Mouse (Mus musculus) yolk sac, embryonic 10.5 days (tissue): ENCODE data around the gene Rnase13.
"Not testable (repeated sequence)": the region's sequence is repeated elsewhere in the genome, so short reads cannot be mapped to it uniquely, and the experiment has no call there.

Experiments used
- DNase-seq: peaks from one replicate; pipeline ENCODE4 v3.0.0-alpha.2; 2017; ENCODE audit warnings: low spot score

The Rnase13 gene

GRCm38 (mm10) chr14:51922571-51922865 lies at the start of gene Rnase13:
Gene Rnase13, minus strand, starts transcription at chr14:51922773.
- no peak for DNase-seq

DNA sequence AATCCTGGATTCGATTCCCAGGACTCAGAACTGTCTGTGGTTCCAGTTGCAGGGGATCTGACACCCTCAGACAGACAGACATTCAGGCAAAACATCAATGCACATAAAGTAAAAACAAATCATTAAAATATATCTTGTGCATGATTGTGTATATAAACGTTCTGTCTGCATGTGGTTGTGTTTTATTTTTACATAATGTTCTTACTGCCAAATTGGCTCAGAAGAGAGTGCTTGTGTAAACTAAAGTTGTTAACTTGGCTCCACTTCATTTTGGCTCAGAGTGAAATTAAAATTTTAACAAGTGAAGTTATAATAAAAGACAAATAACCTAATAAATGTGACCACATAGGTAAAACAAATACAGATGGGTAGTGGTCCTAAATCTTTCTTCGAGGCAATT lies 44.8 kb upstream of the Rnase13 start:
- DNase-seq: no peak

GRCm38 (mm10) chr14:51960316-51960715 lies 37.7 kb upstream of the Rnase13 start:
- no peak for DNase-seq

DNA sequence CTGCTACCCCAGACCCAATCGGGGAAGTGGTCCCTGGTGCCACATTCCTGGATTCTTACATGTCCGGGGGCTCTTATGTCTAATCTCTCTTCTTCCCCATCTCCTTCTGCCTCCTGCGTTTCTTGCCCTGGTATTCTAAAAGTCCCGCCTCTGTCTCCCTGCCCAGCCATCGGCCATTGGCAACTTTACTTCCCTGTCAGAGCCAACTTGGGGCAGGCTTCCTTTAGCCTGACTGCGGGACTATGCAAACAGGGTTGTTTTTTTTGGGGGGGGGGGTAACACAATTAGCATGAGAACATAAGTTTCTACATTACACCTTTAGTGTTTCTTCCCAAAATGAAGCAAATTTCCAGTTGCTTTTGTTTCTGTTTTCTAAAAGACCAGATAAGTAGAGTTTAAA lies 20.8 kb upstream of the Rnase13 start:
- DNase-seq: no peak

GRCm38 (mm10) chr14:51942236-51942635 lies 19.7 kb upstream of the Rnase13 start:
- DNase-seq: no peak

GRCm38 (mm10) chr14:51941577-51941976 lies 19.0 kb upstream of the Rnase13 start:
- no peak for DNase-seq

DNA sequence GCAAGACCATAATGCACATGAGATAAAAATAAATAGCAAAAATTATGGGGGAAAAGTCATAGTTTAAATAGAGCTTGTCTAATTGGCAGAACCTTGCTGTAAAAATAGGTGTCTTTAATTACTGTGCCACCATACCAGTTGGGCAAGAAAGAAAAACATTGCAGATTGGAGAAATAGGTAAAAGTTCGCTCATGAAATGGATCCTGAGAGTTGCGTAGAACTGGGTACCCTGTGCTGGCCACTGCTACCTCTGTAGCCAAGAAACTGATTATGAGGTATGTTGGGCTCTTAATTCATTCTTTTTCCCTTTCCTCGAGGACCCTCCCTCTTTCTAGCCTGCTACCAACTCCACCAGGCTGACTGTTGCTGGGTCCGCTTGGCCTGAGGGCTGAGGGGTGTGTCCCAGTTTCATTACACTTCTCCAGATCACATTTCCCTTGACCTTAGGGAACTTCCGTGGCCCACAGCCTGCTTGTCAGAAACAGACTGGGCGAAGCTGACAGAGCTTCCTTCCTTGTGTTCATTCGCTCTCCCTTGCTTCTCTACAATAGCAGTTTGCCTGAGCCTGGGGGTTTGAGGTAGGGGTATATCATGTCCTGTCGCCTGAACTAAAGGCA lies 18.5 kb upstream of the Rnase13 start:
- DNase-seq: no peak

- DNase-seq: no peak
Measured at GRCm38 (mm10) chr14:51939005-51939404, 16.4 kb upstream of the Rnase13 start.

DNA sequence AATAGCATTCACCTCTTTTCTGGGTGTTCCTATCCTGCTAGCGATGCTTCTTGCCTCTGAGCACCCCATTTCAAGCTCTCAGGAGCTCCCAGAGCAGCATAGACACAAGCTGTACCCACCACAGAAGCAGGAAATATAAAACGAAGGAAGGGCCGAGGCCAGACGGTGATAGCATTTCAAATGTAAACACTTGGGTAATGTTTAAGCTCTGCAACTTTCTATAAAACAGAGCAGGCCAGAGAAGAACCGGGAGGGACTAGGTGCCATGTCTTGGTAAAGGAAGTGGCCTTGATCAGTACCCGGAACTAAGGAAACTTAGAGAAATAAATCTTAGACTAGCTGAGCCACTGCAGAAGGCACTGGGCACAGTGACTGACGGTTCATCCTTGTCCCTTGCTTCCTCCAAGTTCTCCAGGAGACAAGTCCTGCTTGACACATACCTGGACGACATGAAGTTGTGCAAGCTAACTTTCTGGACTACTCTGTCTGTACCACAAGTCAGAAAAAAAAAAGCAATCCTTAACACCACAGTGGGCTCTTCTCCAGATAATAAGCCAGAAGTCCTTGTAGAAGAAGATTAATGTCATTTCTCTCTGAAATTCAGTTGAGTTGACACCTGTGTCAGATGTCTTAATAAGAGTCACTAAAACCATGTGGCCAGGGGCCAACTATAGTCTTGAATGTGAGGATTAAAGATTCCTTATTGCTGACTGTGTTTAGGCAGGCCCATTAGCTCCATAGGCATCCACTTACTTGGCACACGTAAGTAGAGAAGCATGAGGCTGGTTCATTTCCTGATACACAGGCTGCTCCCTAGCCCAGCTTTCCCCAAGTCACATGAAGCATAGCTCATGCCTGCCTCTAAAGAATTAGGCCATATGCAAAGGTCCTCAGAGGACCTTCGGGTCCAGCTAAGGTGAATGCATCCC lies 9.8 kb upstream of the Rnase13 start:
- peak; percentile 43 for DNase-seq

- DNase-seq: peak; percentile 56
Measured at GRCm38 (mm10) chr14:51930824-51931223, 8.3 kb upstream of the Rnase13 start.

DNA sequence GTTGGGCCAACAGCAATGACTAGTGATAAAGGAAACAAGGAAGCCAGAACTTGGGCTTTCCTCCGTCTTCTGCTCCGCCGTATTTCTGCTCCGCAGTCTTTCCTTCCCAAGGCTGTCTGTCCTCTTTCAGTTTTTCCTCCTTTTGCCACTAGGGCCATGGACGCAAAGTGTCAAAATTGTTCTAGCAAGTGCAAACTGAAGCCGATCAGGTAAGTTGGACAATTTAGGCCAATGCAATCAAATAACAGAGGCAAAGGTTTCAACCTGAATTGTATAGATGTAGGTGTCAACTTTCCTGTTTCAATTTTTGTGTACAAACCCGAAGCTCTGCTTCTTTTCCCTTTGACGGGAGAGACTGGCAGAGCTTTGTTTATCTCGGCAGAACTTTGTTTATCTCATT lies 7.4 kb upstream of the Rnase13 start:
- no peak for DNase-seq

- peak; percentile 53 for DNase-seq
Measured at GRCm38 (mm10) chr14:51929309-51929943, 6.9 kb upstream of the Rnase13 start.

DNA sequence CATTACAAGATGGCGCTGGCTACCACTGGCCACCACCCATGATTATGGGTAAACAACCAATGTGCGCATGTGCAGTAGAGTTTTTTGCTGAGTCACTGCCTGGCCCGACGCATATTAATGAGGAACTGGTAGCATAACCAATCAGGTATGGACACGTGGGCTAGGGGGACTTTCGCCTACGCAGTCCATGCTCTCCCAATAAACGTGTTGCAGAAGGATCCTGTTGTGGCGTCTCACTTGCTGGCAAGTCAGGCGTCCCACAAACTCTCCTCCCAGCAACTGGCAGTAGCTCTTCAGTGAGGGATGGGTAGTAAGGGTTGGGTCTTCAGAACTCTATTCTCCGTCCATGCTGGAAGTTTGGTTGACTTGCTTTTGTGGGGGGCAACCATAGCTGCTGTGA lies 4.4 kb upstream of the Rnase13 start:
- not testable (repeated sequence) for DNase-seq

DNA sequence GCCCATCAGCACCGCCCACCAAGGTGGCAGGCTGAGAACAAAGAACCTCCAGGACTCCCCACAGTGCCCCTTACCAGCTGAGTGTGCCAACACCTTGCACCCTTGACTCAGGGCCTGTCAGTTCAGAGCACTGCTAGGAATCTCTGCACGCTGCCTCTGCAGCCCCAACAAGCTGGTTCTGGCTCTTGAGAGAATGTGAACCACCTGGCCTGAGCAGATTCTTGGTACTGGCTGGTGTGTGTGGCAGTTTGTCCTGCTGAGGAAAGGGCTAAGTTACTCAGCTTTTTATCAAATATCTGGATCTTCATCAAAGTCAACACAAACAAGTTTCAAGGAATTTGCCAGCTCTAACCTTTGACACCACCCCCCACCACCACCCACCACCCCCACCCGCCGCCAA lies 919 bp upstream of the Rnase13 start:
- no peak for DNase-seq

- no peak for DNase-seq
Measured at GRCm38 (mm10) chr14:51922910-51923309, 337 bp upstream of the Rnase13 start.

- no peak for DNase-seq
Measured at GRCm38 (mm10) chr14:51921759-51922570, 608 bp downstream of the Rnase13 start.

GRCm38 (mm10) chr14:51918966-51919365 lies 3.6 kb downstream of the Rnase13 start:
- no peak for DNase-seq

DNA sequence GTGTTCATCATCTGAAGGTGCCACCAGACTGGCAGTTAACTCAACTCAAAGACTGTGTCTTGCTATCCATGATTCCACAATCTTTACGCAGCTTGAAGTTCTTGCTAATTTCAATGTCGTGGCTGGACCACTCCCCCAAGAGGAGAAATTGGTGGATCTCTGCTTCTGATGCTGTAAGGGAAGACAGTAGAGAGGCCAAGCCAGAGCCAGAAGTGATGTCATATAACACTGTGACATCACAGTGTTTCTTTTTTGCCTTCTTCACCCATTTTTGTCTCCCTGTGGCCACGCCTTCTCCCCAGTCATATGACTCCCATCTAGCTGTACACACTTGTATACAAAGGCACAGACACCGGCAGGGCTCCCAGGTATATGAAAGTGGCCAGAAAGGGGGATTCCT lies 4.4 kb downstream of the Rnase13 start, which contains the start of gene Tppp2:
Gene Tppp2 (plus strand): TSS at position 301 of the 400 bp plus-strand sequence.
- no peak for DNase-seq

DNA sequence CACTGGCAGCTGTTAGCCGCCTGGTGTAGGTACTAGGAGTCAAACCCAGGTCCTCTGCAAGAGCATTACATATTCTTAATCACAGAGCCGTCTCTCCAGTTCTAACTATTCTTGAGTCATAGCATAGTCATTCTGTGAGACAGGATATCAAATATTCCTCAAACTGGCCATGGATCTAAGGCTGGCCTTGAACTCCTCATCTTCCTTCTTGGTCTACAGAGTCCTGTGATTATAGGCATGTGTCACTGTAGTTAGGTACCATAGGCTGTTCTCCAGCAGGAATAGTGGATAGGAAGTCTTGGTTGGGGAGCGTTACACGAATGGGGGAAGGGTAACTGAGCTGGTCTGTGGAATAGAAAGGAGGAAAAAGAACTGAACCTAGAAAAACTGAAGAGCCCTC lies 6.0 kb downstream of the Rnase13 start:
- no peak for DNase-seq

GRCm38 (mm10) chr14:51915030-51915429 lies 7.5 kb downstream of the Rnase13 start:
- DNase-seq: no peak

DNA sequence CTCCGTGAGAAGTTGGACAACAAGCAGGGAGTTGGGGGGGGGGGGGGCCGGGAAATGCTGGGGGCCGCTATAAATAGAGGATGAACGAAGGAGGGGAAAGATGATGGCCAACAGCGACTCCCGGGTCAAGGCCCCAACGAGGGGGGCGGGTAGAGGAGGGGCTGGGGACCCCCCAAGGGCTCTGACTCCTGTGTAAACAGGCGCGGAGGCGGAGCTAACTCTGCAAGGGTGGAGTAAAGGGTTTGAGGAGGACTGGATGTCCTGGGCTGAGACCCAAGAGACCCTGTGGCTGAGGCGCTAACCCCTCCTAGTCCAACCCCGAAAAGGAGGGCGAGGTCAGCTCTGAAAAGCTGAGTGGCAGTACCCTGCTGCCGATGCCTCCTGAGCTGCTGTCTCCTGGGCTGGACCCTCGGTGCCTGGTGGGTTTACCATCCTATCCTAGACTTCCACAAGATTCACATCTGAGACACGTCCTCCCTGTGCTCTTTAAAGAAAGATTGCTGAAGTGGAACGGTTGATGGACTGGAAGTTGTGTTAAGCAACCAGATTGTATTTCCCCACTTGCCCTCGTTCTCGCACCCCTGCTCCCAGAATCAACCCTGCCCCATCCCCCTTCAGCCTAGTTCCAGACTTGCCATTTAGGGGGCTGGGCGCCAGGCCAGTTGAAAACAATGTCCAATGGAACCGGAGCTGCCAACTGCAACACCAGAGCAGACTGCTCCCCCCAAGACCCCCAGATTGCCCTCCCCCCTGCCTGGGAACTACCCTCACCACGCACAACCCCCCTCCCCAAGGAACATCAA lies 8.4 kb downstream of the Rnase13 start, which contains the start of gene Ndrg2:
Gene Ndrg2 (minus strand): TSS at position 199 of the 803 bp plus-strand sequence.
- no peak for DNase-seq
